Mouse (Mus musculus) kidney, postnatal 14 days (tissue): Measurements from ENCODE around the gene Lrriq3.
A peak's percentile ranks its signal among the peaks of the same experiment; 100 is the strongest.

ENCODE experiments used
- DNase-seq: peaks from one replicate; pipeline ENCODE4 v3.0.0; 2022; ENCODE audit warnings: mixed read lengths

Lrriq3 gene

GRCm38 (mm10) chr3:155093116-155093956, at the start of gene Lrriq3, which contains the start of gene Fpgt:
Gene Lrriq3, plus strand, starts transcription at chr3:155093434.
Gene Fpgt, minus strand, starts transcription at chr3:155093403.
- DNase-seq, result peak; percentile 93

GRCm38 (mm10) chr3:155052021-155052420, 41.2 kb upstream of the Lrriq3 start:
- no peak for DNase-seq

DNA sequence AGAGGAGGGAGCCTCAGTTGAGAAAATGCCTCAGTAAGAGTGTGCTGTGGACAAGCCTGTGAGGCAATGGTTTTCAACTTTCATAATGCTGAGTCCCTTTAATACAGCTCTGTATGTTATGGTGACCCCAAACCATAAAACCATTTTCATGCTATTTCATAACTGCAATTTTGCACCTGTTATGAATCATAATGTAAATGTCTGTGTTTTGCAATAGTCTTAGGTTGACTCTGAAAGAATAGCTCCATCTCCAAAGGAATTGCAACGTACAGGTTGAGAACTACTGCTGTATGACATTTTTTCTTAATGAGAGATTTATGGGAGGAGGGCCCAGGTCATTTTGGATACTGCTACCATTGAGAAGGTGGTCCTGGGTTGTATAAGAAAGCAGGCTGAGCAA, 40.0 kb upstream of the Lrriq3 start:
- DNase-seq, result no peak

- no peak for DNase-seq
Measured at GRCm38 (mm10) chr3:155055231-155055916, 37.9 kb upstream of the Lrriq3 start, which contains the start of gene Tnni3k. Gene Tnni3k, minus strand, starts transcription at chr3:155055407.

GRCm38 (mm10) chr3:155056606-155057005, 36.6 kb upstream of the Lrriq3 start:
- DNase-seq, result no peak

- DNase-seq, result no peak
Measured at GRCm38 (mm10) chr3:155057566-155057965, 35.7 kb upstream of the Lrriq3 start.

- DNase-seq, result no peak
Measured at GRCm38 (mm10) chr3:155058800-155059448, 34.3 kb upstream of the Lrriq3 start.

DNA sequence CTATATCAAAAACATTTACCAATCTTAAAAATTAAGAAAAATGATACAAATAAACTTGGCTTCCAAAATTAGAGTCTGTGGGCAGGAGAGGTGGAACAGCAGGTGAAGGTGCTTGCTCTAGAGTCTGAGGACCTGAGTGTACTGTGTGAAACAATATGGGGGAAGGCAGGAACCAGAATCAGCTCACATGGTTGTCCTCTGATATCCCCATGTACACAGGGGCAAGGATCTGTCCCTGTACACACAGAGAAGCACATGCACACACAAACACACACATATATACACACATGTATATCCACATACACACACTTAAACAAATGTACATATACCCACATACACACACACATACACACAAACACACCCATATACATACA, 33.8 kb upstream of the Lrriq3 start:
- DNase-seq, result no peak

- DNase-seq, result no peak
Measured at GRCm38 (mm10) chr3:155077908-155078307, 15.3 kb upstream of the Lrriq3 start.

DNA sequence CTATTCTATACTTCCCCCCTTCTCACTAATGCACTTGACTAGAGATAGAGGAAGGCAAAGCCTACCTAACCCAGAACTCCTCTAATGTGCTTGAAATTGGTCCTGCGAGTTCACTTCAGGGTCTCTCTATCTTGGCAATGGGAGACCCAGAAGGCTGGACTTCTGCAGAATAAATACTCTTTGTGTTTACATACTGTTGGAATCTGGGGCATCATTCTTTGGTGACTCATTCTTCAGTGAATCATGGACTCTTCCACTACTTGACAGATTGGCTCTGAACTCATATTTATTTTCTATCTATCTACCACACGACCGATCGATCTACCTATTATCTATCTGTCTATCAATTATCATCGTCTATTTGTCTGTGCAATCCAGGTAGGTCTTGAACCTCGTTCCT, 1.2 kb upstream of the Lrriq3 start:
- DNase-seq, result no peak

DNA sequence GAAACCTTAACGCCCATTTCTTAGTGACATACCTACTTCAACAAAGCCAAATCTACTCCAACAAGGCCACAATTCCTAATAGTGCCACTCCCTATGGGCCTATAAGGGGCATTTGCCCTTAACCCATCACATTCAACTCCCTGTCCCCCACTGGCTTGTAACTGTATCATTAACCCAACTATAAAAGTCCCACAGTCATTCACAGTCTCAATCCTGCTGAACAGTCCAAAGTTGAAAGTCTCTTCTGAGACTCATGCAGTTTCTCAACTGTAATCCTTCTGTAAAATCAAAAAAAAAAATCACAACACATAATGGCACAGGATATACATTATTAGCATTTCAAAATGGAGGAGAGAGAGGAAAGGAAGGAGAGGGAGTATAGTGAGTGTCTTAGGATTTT, 6.0 kb downstream of the Lrriq3 start:
- DNase-seq, result no peak

DNA sequence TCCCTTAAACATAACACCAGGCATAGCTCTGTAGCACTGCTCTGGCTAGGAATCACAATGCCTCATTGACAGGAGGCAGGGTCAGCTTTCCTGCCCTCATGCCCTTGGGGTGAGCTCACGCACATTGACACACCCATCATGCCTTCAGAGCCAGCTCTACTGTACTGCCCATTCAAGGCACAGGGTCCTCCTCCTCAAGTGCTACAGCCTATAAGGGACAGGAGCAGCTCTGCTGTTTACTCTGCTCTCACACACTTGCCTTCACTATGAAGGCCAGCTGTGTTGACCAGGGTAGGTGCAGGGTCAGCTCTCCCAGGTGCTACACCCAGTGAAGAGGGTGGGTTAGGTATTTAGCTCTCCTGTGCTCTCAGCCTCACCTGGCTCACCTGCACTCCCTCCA, 12.7 kb downstream of the Lrriq3 start:
- DNase-seq, result no peak

DNA sequence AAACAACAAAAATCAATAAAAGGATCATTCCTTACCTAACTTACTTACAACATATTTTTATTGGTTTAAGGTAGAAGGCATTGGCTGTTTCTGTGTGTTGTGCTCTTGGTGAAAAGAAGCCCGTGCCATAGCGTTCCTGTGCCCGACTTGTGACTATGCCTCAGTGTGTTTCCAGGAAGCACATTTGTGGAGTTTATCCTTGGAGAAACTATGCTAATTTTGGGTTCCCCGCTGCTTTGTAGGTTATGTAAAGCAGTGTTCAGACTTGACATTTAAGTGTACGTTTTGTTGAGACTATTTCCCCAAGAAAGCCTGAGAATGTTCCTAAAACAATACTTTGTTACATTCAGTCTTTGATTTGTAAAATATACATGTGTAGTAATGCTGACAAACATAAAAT, 44.5 kb downstream of the Lrriq3 start:
- DNase-seq, result no peak

DNA sequence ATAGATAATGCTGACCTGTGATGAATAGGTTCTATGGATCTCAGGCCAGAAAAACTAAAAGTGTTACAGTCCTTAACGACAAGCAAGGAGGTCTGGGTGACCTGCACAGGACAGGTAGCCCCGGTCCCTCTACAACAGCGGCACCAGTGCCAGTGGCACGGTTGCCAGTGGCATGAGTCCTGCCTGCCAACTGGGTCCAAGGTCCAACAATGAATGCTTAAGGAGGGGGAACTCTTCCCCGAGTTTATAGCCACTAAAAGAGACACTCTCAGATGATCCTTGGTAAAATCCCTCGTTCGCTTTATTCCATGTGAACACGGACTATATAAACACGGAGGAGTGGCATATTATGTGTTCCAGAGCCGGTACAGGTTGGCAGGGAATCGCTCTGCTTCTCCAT, 47.8 kb downstream of the Lrriq3 start:
- DNase-seq, result no peak

DNA sequence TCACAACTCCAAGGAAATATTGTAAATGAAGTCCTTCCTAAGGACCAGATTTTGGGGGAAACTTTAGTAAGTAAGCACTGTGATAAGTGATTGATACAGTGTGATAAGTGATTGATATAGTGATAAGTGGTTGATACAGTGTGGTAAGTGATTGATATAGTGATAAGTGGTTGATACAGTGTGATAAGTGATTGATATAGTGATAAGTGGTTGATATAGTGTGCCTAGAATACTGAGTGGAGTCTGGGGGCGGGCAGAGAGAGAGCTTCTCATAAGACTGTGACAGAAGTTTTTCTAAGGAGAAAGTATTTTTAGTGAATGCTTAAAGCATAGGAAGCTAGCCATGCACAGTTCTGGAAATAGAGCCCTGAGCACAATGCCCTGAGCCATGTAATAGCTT, 51.1 kb downstream of the Lrriq3 start:
- DNase-seq, result no peak

DNA sequence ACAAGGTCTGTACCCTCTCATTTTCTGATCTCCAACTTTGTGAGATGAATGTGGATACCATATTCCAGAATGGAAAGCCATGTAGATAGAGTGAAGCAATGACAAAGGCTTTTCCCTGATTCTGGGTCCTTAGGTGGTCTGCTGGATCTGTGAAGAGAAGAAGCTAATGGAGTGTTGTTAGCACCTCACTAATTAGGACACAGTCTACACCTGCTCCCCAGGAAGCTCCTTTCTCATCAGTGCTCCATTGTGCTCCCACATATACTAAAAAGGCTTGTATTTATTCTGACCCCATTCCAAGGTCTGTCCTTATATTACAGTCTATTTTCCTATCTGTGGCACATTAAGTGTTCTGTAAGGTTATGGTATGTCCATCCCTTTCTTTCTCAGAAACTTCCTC, 68.6 kb downstream of the Lrriq3 start:
- DNase-seq, result no peak

DNA sequence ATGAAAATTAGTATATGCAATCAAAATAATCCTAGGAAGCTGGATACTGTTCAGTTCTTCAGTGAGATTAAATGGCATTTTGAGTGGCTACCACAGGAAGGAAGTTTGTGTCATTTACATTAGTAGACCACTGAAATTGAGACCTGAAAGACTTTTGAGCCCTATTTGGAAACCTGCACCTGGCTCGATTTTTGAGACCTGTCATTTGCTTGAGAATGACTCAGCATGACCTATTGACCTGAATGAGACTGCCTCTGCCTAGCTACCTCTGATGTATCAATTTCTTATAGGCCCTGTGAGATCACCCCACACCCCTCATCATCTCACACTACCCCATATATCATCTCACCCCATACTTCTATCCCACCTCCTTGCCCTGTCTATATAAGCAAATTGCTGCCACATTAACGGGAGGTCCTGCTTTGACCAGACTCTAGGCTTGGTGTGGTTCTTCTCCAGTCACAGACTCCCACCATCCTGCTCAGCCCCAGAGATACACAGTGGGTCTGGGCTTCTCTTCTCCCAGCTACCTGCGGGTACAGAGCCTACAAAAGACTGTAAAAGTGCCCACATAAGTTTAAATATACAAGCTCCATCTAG, 87.2 kb downstream of the Lrriq3 start:
- DNase-seq, result no peak

DNA sequence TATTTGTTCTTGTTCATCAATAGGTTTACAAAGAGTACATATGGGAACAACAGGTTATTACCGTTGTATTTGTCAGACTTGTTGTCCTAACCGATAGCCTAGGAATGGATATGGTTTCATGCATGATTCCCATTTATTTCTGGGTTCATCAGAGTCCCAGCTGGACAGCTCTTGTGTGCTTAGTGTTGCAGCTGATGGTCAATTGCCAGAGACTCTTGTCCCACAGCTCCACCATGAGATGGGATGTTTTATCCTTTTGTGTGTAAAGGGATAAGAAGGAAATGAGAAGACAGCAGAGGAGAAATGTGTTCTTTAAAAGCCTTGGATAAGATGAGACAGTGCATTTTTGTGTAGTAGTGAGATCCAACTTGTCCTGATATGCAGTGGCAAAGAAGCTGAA, 93.2 kb downstream of the Lrriq3 start:
- no peak for DNase-seq

- DNase-seq, result peak; percentile 0
Measured at GRCm38 (mm10) chr3:155188857-155189256, 95.6 kb downstream of the Lrriq3 start.

- DNase-seq, result no peak
Measured at GRCm38 (mm10) chr3:155234919-155235318, 141.7 kb downstream of the Lrriq3 start.

GRCm38 (mm10) chr3:155235502-155235901, 142.3 kb downstream of the Lrriq3 start:
- DNase-seq, result no peak
